Mouse (Mus musculus): ENCODE results near the gene Vsig1. TPM values are rescaled to one million over a fixed set of nuclear protein-coding genes. Genes with fewer than 3 reads are reported as not detected.
A peak's percentile ranks its signal among the peaks of the same experiment; 100 is the strongest.

Gene Vsig1
- total and polyA plus RNA-seq, 3 experiments = 0.38 to 4.8 (median 0.56) TPM

DNA sequence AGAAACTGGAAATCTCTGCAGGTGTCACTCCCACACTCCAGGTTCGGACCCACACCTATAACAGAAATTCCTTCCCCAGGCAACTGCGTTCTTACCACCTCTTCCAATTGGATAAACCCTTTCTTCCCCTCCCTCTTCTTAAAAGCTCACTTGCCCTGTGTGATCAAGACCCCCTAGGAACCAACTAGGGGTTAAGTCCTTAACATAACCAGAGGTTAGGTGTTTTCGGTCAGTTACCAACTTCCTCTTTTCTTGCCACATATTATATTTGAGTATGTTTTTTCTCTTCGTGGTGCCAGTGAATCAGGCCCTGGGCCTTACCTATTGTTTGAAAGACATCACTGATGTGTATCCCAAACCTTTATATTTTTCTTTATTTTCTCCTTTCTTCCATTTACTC lies 44.0 kb upstream of the Vsig1 start:
- Histone ChIP-seq H3K36me3 (replicated peaks in 1 of 2; ENCODE audit: control insufficient read depth in 1 of 2, insufficient read depth in 1 of 2, low read length in 1 of 2) (no peaks in the 10 kb centered on the region), H3K9ac (ENCODE audit: insufficient read depth, low read depth) (no peak overlapping the region), H3K9me3 (replicated peaks; ENCODE audit: low read length) (no peaks in the 10 kb centered on the region), H3K27me3 (replicated peaks) (no peaks in the 10 kb centered on the region), H3K4me2 (ENCODE audit: insufficient read depth, low read depth, poor library complexity, severe bottlenecking) (no peak overlapping the region), H3K4me1 (ENCODE audit: control insufficient read depth in 1 of 2, insufficient read depth in 2 of 2) (peaks cover 0 to 20% of the 10 kb centered on the region in 2 experiments; a peak in 1 of 4 replicates), H3K79me2 (replicated peaks; ENCODE audit: control insufficient read depth, extremely low read depth, insufficient read depth, poor library complexity, severe bottlenecking) (no peaks in the 10 kb centered on the region), H3K27ac (ENCODE audit: insufficient read depth, low read depth) (no peak overlapping the region), H3K4me3 (replicated peaks in 1 of 3; ENCODE audit: low read depth in 2 of 3, low read length in 2 of 3, poor library complexity in 1 of 3) (no peak overlapping the region)
- in situ Hi-C loops (cut with MboI; ENCODE audit: low pct_ligation_motif_present, low pct_unique_long_range_greater_than_20kb, low sequenced_read_pairs) (no loop called here), dilution Hi-C loops (cut with MboI; ENCODE audit: extremely low pct_ligation_motif_present, extremely low pct_unique_long_range_greater_than_20kb, low sequenced_read_pairs) (no loop called here)
- no peak for TF ChIP-seq MAX (IDR thresholded peaks at IDR 0.05; ENCODE audit: low read length)
- no peak for TF ChIP-seq CHD2 (IDR thresholded peaks at IDR 0.05; ENCODE audit: low read length)
- no peak for TF ChIP-seq PAX5 (IDR thresholded peaks at IDR 0.05; ENCODE audit: low read length)
- TF ChIP-seq JUN (IDR thresholded peaks at IDR 0.05; ENCODE audit: insufficient read depth, low read depth, low read length) = no peak
- TF ChIP-seq MXI1 (IDR thresholded peaks at IDR 0.05; ENCODE audit: low read depth, low read length) = no peak
- no peak for TF ChIP-seq USF2 (conservative IDR thresholded peaks at IDR 0.05; ENCODE audit: low read depth, low read length)
- no peak for DNase-seq (ENCODE audit: extremely low read depth)

DNA sequence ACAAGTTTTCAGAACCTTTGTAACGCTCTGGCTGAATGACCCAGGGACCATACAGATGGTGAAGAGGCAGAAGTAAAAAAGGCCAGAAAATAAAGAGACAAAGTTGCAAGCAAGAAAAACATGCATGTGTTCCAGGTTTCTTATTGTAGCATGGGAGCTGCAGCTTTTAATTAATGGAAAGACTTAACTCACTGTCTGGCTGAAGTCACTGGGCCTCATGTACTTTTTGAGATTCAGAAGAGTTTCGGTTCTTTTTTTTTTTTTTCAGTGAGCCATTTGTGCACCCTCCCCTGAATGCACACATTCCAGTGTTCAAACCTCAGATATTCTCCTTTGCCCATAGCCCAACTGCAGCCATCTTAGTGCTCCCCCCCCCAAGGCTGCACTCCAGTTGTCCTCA lies 20.2 kb upstream of the Vsig1 start:
- peaks cover 15 to 24% of the 10 kb centered on the region in 2 experiments; a peak in 3 of 4 replicates for H3K4me1 ChIP-seq (ENCODE audit: control insufficient read depth in 1 of 2, insufficient read depth in 2 of 2)
- peak overlapping the region; percentile 61 for H3K4me2 ChIP-seq (ENCODE audit: insufficient read depth, low read depth, poor library complexity, severe bottlenecking)
- DNase-seq (ENCODE audit: extremely low read depth) = peak; percentile 47
- H3K27ac ChIP-seq (ENCODE audit: insufficient read depth, low read depth) = peak overlapping the region; percentile 92
- no peak overlapping the region for H3K4me3 ChIP-seq (replicated peaks in 1 of 3; ENCODE audit: low read depth in 2 of 3, low read length in 2 of 3, poor library complexity in 1 of 3)
- H3K27me3 ChIP-seq (replicated peaks) = no peaks in the 10 kb centered on the region
- H3K79me2 ChIP-seq (replicated peaks; ENCODE audit: control insufficient read depth, extremely low read depth, insufficient read depth, poor library complexity, severe bottlenecking) = no peaks in the 10 kb centered on the region
- dilution Hi-C loops (cut with MboI; ENCODE audit: extremely low pct_ligation_motif_present, extremely low pct_unique_long_range_greater_than_20kb, low sequenced_read_pairs) (no loop called here), in situ Hi-C loops (cut with MboI; ENCODE audit: low pct_ligation_motif_present, low pct_unique_long_range_greater_than_20kb, low sequenced_read_pairs) (no loop called here)
- H3K9ac ChIP-seq (ENCODE audit: insufficient read depth, low read depth) = no peak overlapping the region
- H3K9me3 ChIP-seq (replicated peaks; ENCODE audit: low read length) = no peaks in the 10 kb centered on the region
- TF ChIP-seq IRF4 (IDR thresholded peaks at IDR 0.05; ENCODE audit: low read depth, low read length) = peak; percentile 92
- TF ChIP-seq USF1 (IDR thresholded peaks at IDR 0.05; ENCODE audit: low read depth, low read length) = no peak
- peak; percentile 56; the same call in 1 of the 2 replicates for TF ChIP-seq ETS1 (conservative IDR thresholded peaks at IDR 0.05; ENCODE audit: low read depth, low read length)
- TF ChIP-seq BHLHE40 (IDR thresholded peaks at IDR 0.05; ENCODE audit: low read depth, low read length) = peak; percentile 41; the same call in 1 of the 2 replicates
- peak; percentile 10; the same call in 1 of the 2 replicates for TF ChIP-seq TCF12 (IDR thresholded peaks at IDR 0.05; ENCODE audit: low read depth, low read length)
- 0 out of 2 replicates have a peak, but pooled peaks have one; percentile 24 for TF ChIP-seq RCOR1 (conservative IDR thresholded peaks at IDR 0.05; ENCODE audit: low read depth, low read length)
- TF ChIP-seq MAZ (IDR thresholded peaks at IDR 0.05; ENCODE audit: low read depth, low read length) = 0 out of 2 replicates have a peak, but pooled peaks have one; percentile 45
- no peak for TF ChIP-seq E2F4 (IDR thresholded peaks at IDR 0.05; ENCODE audit: insufficient replicate concordance, low read depth, low read length)
- TF ChIP-seq EP300 (IDR thresholded peaks at IDR 0.05; ENCODE audit: low read length) = peak; percentile 81
- no peak for TF ChIP-seq NELFE (IDR thresholded peaks at IDR 0.05; ENCODE audit: low read depth, low read length)
- TF ChIP-seq ZNF384 (IDR thresholded peaks at IDR 0.05; ENCODE audit: low read depth, low read length) = peak; percentile 95
- peak; percentile 56 for TF ChIP-seq JUN (IDR thresholded peaks at IDR 0.05; ENCODE audit: insufficient read depth, low read depth, low read length)
- 0 out of 2 replicates have a peak, but pooled peaks have one; percentile 69 for TF ChIP-seq MYC (IDR thresholded peaks at IDR 0.05; ENCODE audit: low read depth, low read length)
- TF ChIP-seq JUND (conservative IDR thresholded peaks at IDR 0.05; ENCODE audit: low read depth, low read length) = peak; percentile 56
- no peaks in the 10 kb centered on the region for H3K36me3 ChIP-seq (replicated peaks in 1 of 2; ENCODE audit: control insufficient read depth in 1 of 2, insufficient read depth in 1 of 2, low read length in 1 of 2)

Measured in CH12.LX (cell line).